Mouse (Mus musculus) layer of hippocampus, postnatal 10 days (tissue): Measurements from ENCODE around the gene Arfip1. TPM values are rescaled to one million over a fixed set of nuclear protein-coding genes. Genes with fewer than 3 reads are reported as not detected.

Experiments used
- DNase-seq, 2 experiments: peaks; one replicate each; pipeline ENCODE4 v3.0.0; 2021; ENCODE audit warnings: low spot score in 2 of 2
- total RNA-seq, 2 experiments: library from RNA; stranded (reverse); gene quantifications; 2 replicates each; pipeline ENCODE4 v1.2.3; 2021

The Arfip1 gene
- total RNA-seq, 2 experiments from 2014 or later: 19.7 to 20.6 TPM

- no peak for DNase-seq
These were observed 120.7 kb downstream of the Arfip1 start for GRCm38 (mm10) chr3:84461687-84462086.

GRCm38 (mm10) chr3:84460952-84461351 is 121.5 kb downstream of the Arfip1 start:
- no peak for DNase-seq

- DNase-seq: no peak
These were observed 121.9 kb downstream of the Arfip1 start for GRCm38 (mm10) chr3:84460499-84460898.

- DNase-seq: no peak
These were observed 126.5 kb downstream of the Arfip1 start for GRCm38 (mm10) chr3:84455733-84456417.

GRCm38 (mm10) chr3:84450651-84451050 is 131.8 kb downstream of the Arfip1 start:
- DNase-seq: no peak

- no peak for DNase-seq
These were observed 133.4 kb downstream of the Arfip1 start for GRCm38 (mm10) chr3:84449015-84449414.

GRCm38 (mm10) chr3:84447803-84448202 is 134.6 kb downstream of the Arfip1 start:
- no peak for DNase-seq

Other genes starting within 250 kb of the Arfip1 start
- 1 to 10 TPM; 2.0 to 2.3 TPM for gene Fhdc1, start 102.2 kb downstream of the Arfip1 start, total RNA-seq
- gene Tigd4, start 10.9 kb upstream of the Arfip1 start, total RNA-seq: under 1 TPM; 0.14 to 0.16 TPM
- gene Tmem154, start 83.6 kb upstream of the Arfip1 start, total RNA-seq: 1 to 10 TPM in 1 of 2 experiments, under 1 TPM in 1; 0.96 to 1.2 TPM
- gene Fbxw7, start 232.6 kb upstream of the Arfip1 start, total RNA-seq: 100 to 1,000 TPM; 119 to 127 TPM